Mouse (Mus musculus) left cerebral cortex, adult 11 months (tissue): ENCODE data around the gene Spry2.
A peak's percentile ranks its signal among the peaks of the same experiment; 100 is the strongest.

ENCODE experiments used
- DNase-seq: peaks from one replicate; pipeline ENCODE4 v3.0.0; 2022; ENCODE audit warnings: low spot score

The Spry2 gene

GRCm38 (mm10) chr14:105896791-105897568 lies at the start of gene Spry2:
Gene Spry2, minus strand, starts transcription at chr14:105896819.
- peak; percentile 86 for DNase-seq

- DNase-seq = no peak
These were observed 44.7 kb upstream of the Spry2 start for GRCm38 (mm10) chr14:105941353-105941752.

GRCm38 (mm10) chr14:105926726-105927125 lies 30.1 kb upstream of the Spry2 start:
- no peak for DNase-seq

GRCm38 (mm10) chr14:105925305-105925704 lies 28.7 kb upstream of the Spry2 start:
- no peak for DNase-seq

- no peak for DNase-seq
These were observed 28.1 kb upstream of the Spry2 start for GRCm38 (mm10) chr14:105924712-105925111.

- no peak for DNase-seq
These were observed 26.3 kb upstream of the Spry2 start for GRCm38 (mm10) chr14:105922874-105923273.

GRCm38 (mm10) chr14:105922427-105922826 lies 25.8 kb upstream of the Spry2 start:
- no peak for DNase-seq

GRCm38 (mm10) chr14:105921217-105921695 lies 24.6 kb upstream of the Spry2 start:
- DNase-seq = no peak

- DNase-seq = no peak
These were observed 24.0 kb upstream of the Spry2 start for GRCm38 (mm10) chr14:105920395-105921216.

- DNase-seq = no peak
These were observed 10.6 kb upstream of the Spry2 start for GRCm38 (mm10) chr14:105907216-105907615.

- no peak for DNase-seq
These were observed 9.3 kb upstream of the Spry2 start for GRCm38 (mm10) chr14:105905935-105906334.

GRCm38 (mm10) chr14:105905509-105905908 lies 8.9 kb upstream of the Spry2 start:
- DNase-seq = no peak

GRCm38 (mm10) chr14:105902807-105903206 lies 6.2 kb upstream of the Spry2 start:
- DNase-seq = no peak

GRCm38 (mm10) chr14:105900841-105901240 lies 4.2 kb upstream of the Spry2 start:
- no peak for DNase-seq

GRCm38 (mm10) chr14:105899116-105899515 lies 2.5 kb upstream of the Spry2 start:
- DNase-seq = no peak

GRCm38 (mm10) chr14:105898266-105899111 lies 1.9 kb upstream of the Spry2 start:
- DNase-seq = peak; percentile 81

GRCm38 (mm10) chr14:105897569-105898101 lies 1.0 kb upstream of the Spry2 start:
- peak; percentile 41 for DNase-seq

GRCm38 (mm10) chr14:105895961-105896651 lies 513 bp downstream of the Spry2 start:
- DNase-seq = no peak

- no peak for DNase-seq
These were observed 1.4 kb downstream of the Spry2 start for GRCm38 (mm10) chr14:105894971-105895873.

- no peak for DNase-seq
These were observed 3.0 kb downstream of the Spry2 start for GRCm38 (mm10) chr14:105893623-105893995.
